Mouse (Mus musculus) cerebellum, adult 11 months (tissue): Measurements from ENCODE around the gene Atp1a4.
"Not testable (repeated sequence)": the region's sequence is repeated elsewhere in the genome, so short reads cannot be mapped to it uniquely, and the experiment has no call there.

Source experiments
- DNase-seq: peaks from one replicate; pipeline ENCODE4 v3.0.0; 2022

Gene Atp1a4

GRCm38 (mm10) chr1:172279768-172280509 is 21.7 kb upstream of the Atp1a4 start:
- DNase-seq: no peak

GRCm38 (mm10) chr1:172278328-172278727 is 20.1 kb upstream of the Atp1a4 start:
- DNase-seq: no peak

GRCm38 (mm10) chr1:172277172-172277571 is 19.0 kb upstream of the Atp1a4 start:
- no peak for DNase-seq

GRCm38 (mm10) chr1:172274547-172274946 is 16.3 kb upstream of the Atp1a4 start:
- no peak for DNase-seq

GRCm38 (mm10) chr1:172274116-172274515 is 15.9 kb upstream of the Atp1a4 start:
- no peak for DNase-seq

- DNase-seq: no peak
These were observed 15.2 kb upstream of the Atp1a4 start for GRCm38 (mm10) chr1:172273386-172273785.

- DNase-seq: no peak
These were observed 13.6 kb upstream of the Atp1a4 start for GRCm38 (mm10) chr1:172271765-172272164.

GRCm38 (mm10) chr1:172271208-172271607 is 13.0 kb upstream of the Atp1a4 start:
- no peak for DNase-seq

- DNase-seq: no peak
These were observed 3.4 kb upstream of the Atp1a4 start, which contains the start of gene Igsf8 for GRCm38 (mm10) chr1:172261477-172262078. TSS of gene Igsf8 (plus strand) at chr1:172261641.

GRCm38 (mm10) chr1:172247679-172248078 is 10.5 kb downstream of the Atp1a4 start:
- no peak for DNase-seq

GRCm38 (mm10) chr1:172247216-172247615 is 11.0 kb downstream of the Atp1a4 start:
- DNase-seq: no peak

- not testable (repeated sequence) for DNase-seq
These were observed 13.6 kb downstream of the Atp1a4 start for GRCm38 (mm10) chr1:172244645-172245044.

- DNase-seq: peak; percentile 29
These were observed 14.5 kb downstream of the Atp1a4 start for GRCm38 (mm10) chr1:172243547-172244205.

- no peak for DNase-seq
These were observed 15.8 kb downstream of the Atp1a4 start for GRCm38 (mm10) chr1:172242401-172242800.

- no peak for DNase-seq
These were observed 17.1 kb downstream of the Atp1a4 start for GRCm38 (mm10) chr1:172240945-172241708.

GRCm38 (mm10) chr1:172229215-172229614 is 29.0 kb downstream of the Atp1a4 start:
- DNase-seq: no peak

- DNase-seq: no peak
These were observed 30.0 kb downstream of the Atp1a4 start for GRCm38 (mm10) chr1:172228209-172228608.

- DNase-seq: no peak
These were observed 36.7 kb downstream of the Atp1a4 start for GRCm38 (mm10) chr1:172221297-172222063.

- no peak for DNase-seq
These were observed 37.8 kb downstream of the Atp1a4 start for GRCm38 (mm10) chr1:172220414-172220813.

- DNase-seq: no peak
These were observed 38.5 kb downstream of the Atp1a4 start, which contains the start of gene Casq1 for GRCm38 (mm10) chr1:172219451-172220406. TSS of gene Casq1 (minus strand) at chr1:172219868.
